Mouse (Mus musculus) forebrain, embryonic 16.5 days (tissue): ENCODE results near the gene Zfp553. TPM values are rescaled to one million over a fixed set of nuclear protein-coding genes. Genes with fewer than 3 reads are reported as not detected.
"Not testable (repeated sequence)": the region's sequence is repeated elsewhere in the genome, so short reads cannot be mapped to it uniquely, and the experiment has no call there.

Experiments
- ATAC-seq: fragments of 200-750 bp; cut with Nextera tagmentation; 2 replicates; pipeline ENCODE4 v1.8.0; 2017; ENCODE audit warnings: mild to moderate bottlenecking, moderate library complexity
- H3K27ac ChIP-seq: fragments of 300-500 bp; sonication (generic); 2 replicates; pipeline ENCODE4 v1.5.1; 2014; ENCODE audit warnings: low read length, control low read depth
- H3K27me3 ChIP-seq: fragments of 300-500 bp; sonication (generic); replicated peaks from 2 replicates; pipeline ENCODE4 v1.6.1; 2014; ENCODE audit warnings: low read length; ENCODE audit not compliant: control insufficient read depth, insufficient read depth
- H3K36me3 ChIP-seq: fragments of 300-500 bp; sonication (generic); 2 replicates; pipeline ENCODE4 v1.6.1; 2014; ENCODE audit not compliant: control insufficient read depth, insufficient read depth
- H3K4me1 ChIP-seq: fragments of 300-500 bp; sonication (generic); replicated peaks from 2 replicates; pipeline ENCODE4 v1.6.1; 2014; ENCODE audit warnings: low read length; ENCODE audit not compliant: control insufficient read depth, insufficient read depth
- H3K4me2 ChIP-seq: fragments of 300-500 bp; sonication (generic); 2 replicates; pipeline ENCODE4 v1.6.1; 2014; ENCODE audit warnings: mild to moderate bottlenecking, low read length, control low read depth
- H3K4me3 ChIP-seq: fragments of 300-500 bp; sonication (generic); replicated peaks from 2 replicates; pipeline ENCODE4 v1.5.1; 2014; ENCODE audit warnings: mild to moderate bottlenecking, low read length, control low read depth
- H3K9ac ChIP-seq: fragments of 300-500 bp; sonication (generic); replicated peaks from 2 replicates; pipeline ENCODE4 v1.6.1; 2014; ENCODE audit warnings: low read depth, low read length, control low read depth
- H3K9me3 ChIP-seq: fragments of 300-500 bp; sonication (generic); 2 replicates; pipeline ENCODE4 v1.6.1; 2016; ENCODE audit warnings: low read length; ENCODE audit not compliant: control insufficient read depth
- whole genome bisulfite sequencing: fragments of 180-500 bp; shearing (Covaris S2); extraction: QIAGEN DNeasy Blood & Tissue Kit; methylation state at CpG from one replicate; pipeline ENCODE4 v1.1.7; 2014; 5-methylcytosine and 5-hydroxymethylcytosine counted together
- polyA plus RNA-seq: library from polyadenylated mRNA; unstranded; fragments of >200 nt; fragmentation: Nextera tagmentation; extraction: Ambion mirVana; gene quantifications from 2 replicates; pipeline ENCODE4 v1.2.1, GENCODE M21; 2015

The Zfp553 gene
- polyA plus RNA-seq, 1 experiment from 2014 or later, result 69.3 TPM

GRCm38 (mm10) chr7:127244658-127245510 lies 12.0 kb downstream of the Zfp553 start:
- H3K27me3 ChIP-seq, result no peaks in the 10 kb centered on the region
- 9% methylated on average over 32 of the region's 33 CpGs for WGBS

DNA sequence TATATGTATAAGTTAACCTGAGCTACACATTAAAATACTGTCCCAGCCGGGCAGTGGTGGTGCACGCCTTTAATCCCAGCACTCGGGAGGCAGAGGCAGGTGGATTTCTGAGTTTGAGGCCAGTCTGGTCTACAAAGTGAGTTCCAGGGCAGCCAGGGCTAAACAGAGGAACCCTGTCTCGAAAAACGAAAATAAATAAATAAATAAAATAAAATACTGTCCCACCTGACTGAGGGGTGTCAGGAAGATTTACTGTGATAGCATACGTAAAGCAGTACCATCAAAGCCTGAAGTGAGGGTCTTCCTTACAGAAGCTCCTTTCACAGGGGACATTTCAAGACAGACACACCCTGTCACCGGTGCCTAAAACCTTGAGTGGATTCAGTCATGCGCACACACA lies 17.6 kb downstream of the Zfp553 start:
- H3K9ac ChIP-seq, H3K36me3 ChIP-seq: not testable (repeated sequence)
- WGBS, result 91% methylated on average over 8 of the region's 8 CpGs

More at GRCm38 (mm10) chr7:127244658-127245510, 12.0 kb downstream of the Zfp553 start:
- Histone ChIP-seq H3K4me3 (peak overlapping the region; percentile 84), H3K4me1 (peaks cover 21% of the 10 kb centered on the region), H3K9ac (peak overlapping the region; percentile 77), H3K9me3 (no peaks in the 10 kb centered on the region), H3K4me2 (peak overlapping the region; percentile 93), H3K27ac (peak overlapping the region; percentile 89), H3K36me3 (no peaks in the 10 kb centered on the region; the same call in 1 of the 2 replicates)
- ATAC-seq, result peak; percentile 66

GRCm38 (mm10) chr7:127252414-127252813 lies 19.6 kb downstream of the Zfp553 start:
- no peak overlapping the region for H3K9ac ChIP-seq
- no peaks in the 10 kb centered on the region for H3K9me3 ChIP-seq
- ATAC-seq, result no peak
- H3K27me3 ChIP-seq, result no peaks in the 10 kb centered on the region
- H3K27ac ChIP-seq, result no peak overlapping the region
- 88% methylated on average over 2 of the region's 2 CpGs for WGBS
- no peak overlapping the region for H3K4me2 ChIP-seq
- H3K4me3 ChIP-seq, result no peak overlapping the region
- H3K4me1 ChIP-seq, result peaks cover 9% of the 10 kb centered on the region
- no peaks in the 10 kb centered on the region; the same call in 1 of the 2 replicates for H3K36me3 ChIP-seq

More for the DNA sequence above, 17.6 kb downstream of the Zfp553 start:
- ATAC-seq, H3K9me3 ChIP-seq, H3K27me3 ChIP-seq, H3K27ac ChIP-seq, H3K4me2 ChIP-seq, H3K4me3 ChIP-seq: not testable (repeated sequence)
- H3K4me1 ChIP-seq, result peaks cover 20% of the 10 kb centered on the region

DNA sequence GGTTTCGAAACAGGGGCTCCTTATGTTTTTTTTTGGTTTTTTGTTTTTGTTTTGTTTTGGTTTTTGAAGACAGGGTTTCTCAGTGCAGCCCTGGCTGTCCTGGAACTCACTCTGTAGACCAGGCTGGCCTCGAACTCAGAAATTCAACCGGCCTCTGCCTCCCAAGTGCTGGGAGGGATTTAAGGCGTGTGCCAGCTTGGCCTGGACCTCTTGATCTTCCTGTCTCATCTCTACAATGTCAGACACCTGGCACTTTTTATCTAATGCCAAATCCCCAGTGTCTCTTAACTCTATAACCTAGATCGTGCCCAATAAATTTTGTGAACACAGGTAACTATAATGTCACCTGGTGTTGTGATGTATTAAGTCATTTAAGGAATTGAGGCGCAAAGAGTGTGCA lies 20.5 kb downstream of the Zfp553 start:
- no peak for ATAC-seq
- peak overlapping the region; percentile 69 for H3K9ac ChIP-seq
- H3K4me3 ChIP-seq, result peak overlapping the region; percentile 51
- H3K4me2 ChIP-seq, result peak overlapping the region; percentile 95
- no peaks in the 10 kb centered on the region; the same call in 1 of the 2 replicates for H3K36me3 ChIP-seq
- H3K27me3 ChIP-seq, result no peaks in the 10 kb centered on the region
- H3K9me3 ChIP-seq, result no peaks in the 10 kb centered on the region
- H3K4me1 ChIP-seq, result peaks cover 9% of the 10 kb centered on the region
- peak overlapping the region; percentile 84 for H3K27ac ChIP-seq
- WGBS, result 81% methylated on average over 6 of the region's 6 CpGs

GRCm38 (mm10) chr7:127253821-127254769 lies 21.2 kb downstream of the Zfp553 start:
- Histone ChIP-seq H3K4me3 (peak overlapping the region; percentile 51), H3K9ac (peak overlapping the region; percentile 72), H3K4me2 (peak overlapping the region; percentile 95), H3K27me3 (no peaks in the 10 kb centered on the region), H3K36me3 (no peaks in the 10 kb centered on the region; the same call in 1 of the 2 replicates), H3K9me3 (no peaks in the 10 kb centered on the region), H3K4me1 (peaks cover 13% of the 10 kb centered on the region), H3K27ac (peak overlapping the region; percentile 93)
- peak; percentile 96 for ATAC-seq
- WGBS, result under 1% methylated on average over 135 of the region's 136 CpGs

DNA sequence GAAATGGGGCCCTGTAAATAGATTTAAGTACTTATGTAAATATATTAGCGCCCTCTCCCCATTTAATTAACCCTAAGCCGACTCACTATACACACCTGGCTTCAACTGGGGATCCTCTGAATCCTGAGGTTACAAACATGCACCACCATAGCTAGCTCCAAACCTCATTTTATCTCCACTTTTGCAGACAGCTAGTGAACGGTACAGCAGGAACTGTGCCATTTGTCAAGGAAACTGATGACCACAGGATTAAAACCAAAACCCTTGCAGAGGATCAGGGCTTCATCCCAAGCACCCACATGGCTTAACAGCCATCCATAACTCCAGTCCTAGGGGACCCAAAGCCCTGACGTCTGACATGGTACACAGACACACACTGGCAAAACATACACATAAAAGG lies 22.1 kb downstream of the Zfp553 start:
- WGBS, result 35% methylated on average over 4 of the region's 4 CpGs

GRCm38 (mm10) chr7:127255965-127256364 lies 23.1 kb downstream of the Zfp553 start:
- no peak overlapping the region for H3K4me3 ChIP-seq
- 83% methylated on average over 2 of the region's 2 CpGs for WGBS

More for the DNA sequence above, 22.1 kb downstream of the Zfp553 start:
- H3K4me1 ChIP-seq, result peaks cover 20% of the 10 kb centered on the region
- no peak for ATAC-seq
- no peaks in the 10 kb centered on the region for H3K36me3 ChIP-seq
- peak overlapping the region; percentile 51 for H3K4me3 ChIP-seq
- H3K9ac ChIP-seq, result peak overlapping the region; percentile 72
- H3K9me3 ChIP-seq, result no peaks in the 10 kb centered on the region
- H3K4me2 ChIP-seq, result peak overlapping the region; percentile 95
- no peaks in the 10 kb centered on the region for H3K27me3 ChIP-seq
- H3K27ac ChIP-seq, result peak overlapping the region; percentile 93; the same call in 1 of the 2 replicates

DNA sequence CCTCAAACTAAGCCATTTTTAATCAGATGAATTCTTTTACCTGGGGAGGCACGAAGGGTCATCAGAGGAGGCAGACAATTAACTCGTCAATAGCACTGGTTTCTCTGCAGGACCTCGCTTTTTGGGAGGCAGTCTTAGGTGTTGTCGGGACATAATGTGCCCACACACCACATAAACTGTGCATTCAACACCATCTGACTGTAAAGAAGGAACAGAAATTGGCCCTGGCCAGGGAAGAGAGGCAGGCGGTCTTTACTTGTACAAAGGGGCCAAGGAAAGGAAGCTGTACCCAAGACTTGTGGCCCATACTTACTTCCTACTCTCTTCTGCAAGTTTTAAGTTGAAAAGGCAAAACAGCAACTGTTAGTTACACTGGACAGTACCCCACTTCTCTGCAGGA lies 23.7 kb downstream of the Zfp553 start:
- no peaks in the 10 kb centered on the region for H3K27me3 ChIP-seq
- no peak for ATAC-seq
- peaks cover 27% of the 10 kb centered on the region for H3K4me1 ChIP-seq
- 90% methylated on average over 5 of the region's 5 CpGs for WGBS
- H3K4me3 ChIP-seq, result no peak overlapping the region
- no peak overlapping the region for H3K27ac ChIP-seq
- no peak overlapping the region for H3K9ac ChIP-seq
- no peaks in the 10 kb centered on the region for H3K36me3 ChIP-seq
- H3K4me2 ChIP-seq, result no peak overlapping the region
- no peaks in the 10 kb centered on the region for H3K9me3 ChIP-seq

More at GRCm38 (mm10) chr7:127255965-127256364, 23.1 kb downstream of the Zfp553 start:
- Histone ChIP-seq H3K4me1 (peaks cover 22% of the 10 kb centered on the region), H3K27ac (no peak overlapping the region), H3K27me3 (no peaks in the 10 kb centered on the region), H3K9me3 (no peaks in the 10 kb centered on the region), H3K36me3 (no peaks in the 10 kb centered on the region), H3K9ac (no peak overlapping the region), H3K4me2 (no peak overlapping the region)
- ATAC-seq, result no peak
